1 mouse cellular context compared by ENCODE assay signal in genomic region chr13:21506221-21506649, GRCm38 (mm10).
TF ChIP-seq lines count a peak whose summit lies in the region.

No protein-coding gene starts in this region.

TF ChIP-seq in C2C12, 6 proteins besides CTCF, POLR2A, EP300 and RAD21:
- TF ChIP-seq CEBPB (IDR thresholded peaks at IDR 0.05; ENCODE audit: low read depth) (no peak), MYOG (IDR thresholded peaks at IDR 0.05; ENCODE audit: control insufficient read depth, extremely low read depth, insufficient read length) (no peak), USF1 (IDR thresholded peaks at IDR 0.05; ENCODE audit: low read depth) (no peak), MAX (IDR thresholded peaks at IDR 0.05) (no peak), MYOD1 (IDR thresholded peaks at IDR 0.05; ENCODE audit: control insufficient read depth, insufficient read length, low read depth) (no peak), FOSL1 (IDR thresholded peaks at IDR 0.05; ENCODE audit: insufficient read depth, low read length, poor library complexity, severe bottlenecking) (no peak)
